Mouse (Mus musculus): Measurements from ENCODE around the gene Tspan13. TPM values are rescaled to one million over a fixed set of nuclear protein-coding genes. Genes with fewer than 3 reads are reported as not detected.

Gene Tspan13
- polyA plus RNA-seq (2016; fragmentation: Nextera tagmentation; extraction: Ambion mirVana) = 59.8 and 67.8 TPM in 2 replicates

GRCm38 (mm10) chr12:36042348-36042778, at the start of gene Tspan13:
Gene Tspan13 (minus strand): TSS chr12:36042500.
- Histone ChIP-seq H3K27ac (no peak within 1 kb of the TSS), H3K36me3 (no peaks in the 10 kb centered on the region), H3K9me3 (no peaks in the 10 kb centered on the region), H3K4me2 (peak within 1 kb of the TSS; percentile 85), H3K4me3 (replicated peaks) (peak within 1 kb of the TSS; percentile 84), H3K27me3 (no peaks in the 10 kb centered on the region), H3K9ac (replicated peaks) (peak within 1 kb of the TSS; percentile 80), H3K4me1 (replicated peaks) (peaks cover 18% of the 10 kb centered on the region)
- ATAC-seq (ENCODE audit: insufficient number of reproducible peaks, insufficient read depth, low FRiP score, low TSS enrichment, low read depth) = peak; percentile 96
- WGBS = 0% methylated on average over 35 of the region's 35 CpGs

GRCm38 (mm10) chr12:36091964-36092363, 49.7 kb upstream of the Tspan13 start:
- Histone ChIP-seq H3K27me3 (no peaks in the 10 kb centered on the region), H3K4me2 (no peak overlapping the region), H3K9ac (replicated peaks) (no peak overlapping the region), H3K36me3 (peaks cover 42% of the 10 kb centered on the region), H3K9me3 (no peaks in the 10 kb centered on the region), H3K4me3 (replicated peaks) (no peak overlapping the region), H3K27ac (no peak overlapping the region), H3K4me1 (replicated peaks) (no peaks in the 10 kb centered on the region)
- WGBS = 96% methylated on average over 10 of the region's 10 CpGs
- no peak for ATAC-seq (ENCODE audit: insufficient number of reproducible peaks, insufficient read depth, low FRiP score, low TSS enrichment, low read depth)

GRCm38 (mm10) chr12:36089221-36089620, 46.9 kb upstream of the Tspan13 start:
- H3K4me3 ChIP-seq (replicated peaks) = no peak overlapping the region
- H3K36me3 ChIP-seq = peaks cover 24% of the 10 kb centered on the region
- peaks cover 4% of the 10 kb centered on the region; the same call in 1 of the 2 replicates for H3K4me1 ChIP-seq (replicated peaks)
- WGBS = 84% methylated on average over 6 of the region's 6 CpGs
- H3K27me3 ChIP-seq = no peaks in the 10 kb centered on the region
- H3K4me2 ChIP-seq = no peak overlapping the region
- no peak overlapping the region for H3K9ac ChIP-seq (replicated peaks)
- no peak overlapping the region for H3K27ac ChIP-seq
- no peaks in the 10 kb centered on the region for H3K9me3 ChIP-seq
- no peak for ATAC-seq (ENCODE audit: insufficient number of reproducible peaks, insufficient read depth, low FRiP score, low TSS enrichment, low read depth)

GRCm38 (mm10) chr12:36088804-36089203, 46.5 kb upstream of the Tspan13 start:
- H3K4me2 ChIP-seq = no peak overlapping the region
- no peak for ATAC-seq (ENCODE audit: insufficient number of reproducible peaks, insufficient read depth, low FRiP score, low TSS enrichment, low read depth)

GRCm38 (mm10) chr12:36085380-36085779, 43.1 kb upstream of the Tspan13 start:
- Histone ChIP-seq H3K4me1 (replicated peaks) (peaks cover 4% of the 10 kb centered on the region; the same call in 1 of the 2 replicates), H3K9ac (replicated peaks) (no peak overlapping the region), H3K36me3 (no peaks in the 10 kb centered on the region; the same call in 1 of the 2 replicates), H3K27me3 (no peaks in the 10 kb centered on the region), H3K27ac (no peak overlapping the region), H3K4me3 (replicated peaks) (no peak overlapping the region), H3K9me3 (no peaks in the 10 kb centered on the region), H3K4me2 (no peak overlapping the region)
- no peak for ATAC-seq (ENCODE audit: insufficient number of reproducible peaks, insufficient read depth, low FRiP score, low TSS enrichment, low read depth)
- WGBS = 85% methylated on average over 2 of the region's 2 CpGs

More at GRCm38 (mm10) chr12:36088804-36089203, 46.5 kb upstream of the Tspan13 start:
- Histone ChIP-seq H3K27ac (no peak overlapping the region), H3K9ac (replicated peaks) (no peak overlapping the region), H3K4me3 (replicated peaks) (no peak overlapping the region), H3K27me3 (no peaks in the 10 kb centered on the region), H3K4me1 (replicated peaks) (peaks cover 4% of the 10 kb centered on the region; the same call in 1 of the 2 replicates), H3K9me3 (no peaks in the 10 kb centered on the region), H3K36me3 (peaks cover 24% of the 10 kb centered on the region)
- 83% methylated on average over 1 of the region's 1 CpGs for WGBS

- Histone ChIP-seq H3K27me3 (no peaks in the 10 kb centered on the region), H3K27ac (no peak overlapping the region), H3K9ac (replicated peaks) (no peak overlapping the region), H3K4me2 (no peak overlapping the region), H3K36me3 (no peaks in the 10 kb centered on the region), H3K4me1 (replicated peaks) (no peaks in the 10 kb centered on the region), H3K9me3 (no peaks in the 10 kb centered on the region), H3K4me3 (replicated peaks) (no peak overlapping the region)
- WGBS = 70% methylated on average over 4 of the region's 4 CpGs
- no peak for ATAC-seq (ENCODE audit: insufficient number of reproducible peaks, insufficient read depth, low FRiP score, low TSS enrichment, low read depth)
These were observed 36.0 kb upstream of the Tspan13 start for GRCm38 (mm10) chr12:36078101-36078899.

GRCm38 (mm10) chr12:36072860-36073259, 30.6 kb upstream of the Tspan13 start:
- H3K27ac ChIP-seq = no peak overlapping the region
- H3K9ac ChIP-seq (replicated peaks) = no peak overlapping the region
- H3K9me3 ChIP-seq = no peaks in the 10 kb centered on the region
- no peak for ATAC-seq (ENCODE audit: insufficient number of reproducible peaks, insufficient read depth, low FRiP score, low TSS enrichment, low read depth)
- H3K4me1 ChIP-seq (replicated peaks) = no peaks in the 10 kb centered on the region; the same call in 1 of the 2 replicates
- no peak overlapping the region for H3K4me3 ChIP-seq (replicated peaks)
- H3K36me3 ChIP-seq = no peaks in the 10 kb centered on the region
- 13% methylated on average over 5 of the region's 5 CpGs for WGBS
- H3K4me2 ChIP-seq = no peak overlapping the region
- no peaks in the 10 kb centered on the region for H3K27me3 ChIP-seq

- H3K9me3 ChIP-seq = no peaks in the 10 kb centered on the region
- no peak overlapping the region for H3K4me2 ChIP-seq
- H3K36me3 ChIP-seq = no peaks in the 10 kb centered on the region
- no peak overlapping the region for H3K27ac ChIP-seq
- no peaks in the 10 kb centered on the region; the same call in 1 of the 2 replicates for H3K4me1 ChIP-seq (replicated peaks)
- no peak overlapping the region for H3K4me3 ChIP-seq (replicated peaks)
- H3K9ac ChIP-seq (replicated peaks) = no peak overlapping the region
- 83% methylated on average over 4 of the region's 4 CpGs for WGBS
- no peaks in the 10 kb centered on the region for H3K27me3 ChIP-seq
- no peak for ATAC-seq (ENCODE audit: insufficient number of reproducible peaks, insufficient read depth, low FRiP score, low TSS enrichment, low read depth)
These were observed 27.9 kb upstream of the Tspan13 start for GRCm38 (mm10) chr12:36070231-36070630.

GRCm38 (mm10) chr12:36067538-36067937, 25.2 kb upstream of the Tspan13 start:
- Histone ChIP-seq H3K4me2 (no peak overlapping the region), H3K4me1 (replicated peaks) (no peaks in the 10 kb centered on the region; the same call in 1 of the 2 replicates), H3K9ac (replicated peaks) (no peak overlapping the region), H3K9me3 (peaks cover 5% of the 10 kb centered on the region; the same call in 1 of the 2 replicates), H3K36me3 (no peaks in the 10 kb centered on the region), H3K4me3 (replicated peaks) (no peak overlapping the region), H3K27ac (no peak overlapping the region), H3K27me3 (no peaks in the 10 kb centered on the region)
- no peak for ATAC-seq (ENCODE audit: insufficient number of reproducible peaks, insufficient read depth, low FRiP score, low TSS enrichment, low read depth)
- 93% methylated on average over 2 of the region's 2 CpGs for WGBS

GRCm38 (mm10) chr12:36065911-36066310, 23.6 kb upstream of the Tspan13 start:
- peaks cover 5% of the 10 kb centered on the region; the same call in 1 of the 2 replicates for H3K9me3 ChIP-seq
- no peaks in the 10 kb centered on the region for H3K4me1 ChIP-seq (replicated peaks)
- H3K36me3 ChIP-seq = no peaks in the 10 kb centered on the region
- 70% methylated on average over 1 of the region's 1 CpGs for WGBS
- H3K4me2 ChIP-seq = no peak overlapping the region
- no peak overlapping the region for H3K27ac ChIP-seq
- no peak overlapping the region for H3K9ac ChIP-seq (replicated peaks)
- no peak overlapping the region for H3K4me3 ChIP-seq (replicated peaks)
- H3K27me3 ChIP-seq = no peaks in the 10 kb centered on the region
- ATAC-seq (ENCODE audit: insufficient number of reproducible peaks, insufficient read depth, low FRiP score, low TSS enrichment, low read depth) = no peak

- no peaks in the 10 kb centered on the region for H3K9me3 ChIP-seq
- H3K9ac ChIP-seq (replicated peaks) = no peak overlapping the region
- no peak overlapping the region for H3K4me2 ChIP-seq
- no peak for ATAC-seq (ENCODE audit: insufficient number of reproducible peaks, insufficient read depth, low FRiP score, low TSS enrichment, low read depth)
- no peaks in the 10 kb centered on the region for H3K27me3 ChIP-seq
- H3K36me3 ChIP-seq = no peaks in the 10 kb centered on the region
- no peaks in the 10 kb centered on the region for H3K4me1 ChIP-seq (replicated peaks)
- 83% methylated on average over 2 of the region's 2 CpGs for whole genome bisulfite sequencing
- H3K4me3 ChIP-seq (replicated peaks) = no peak overlapping the region
- H3K27ac ChIP-seq = no peak overlapping the region
These were observed 15.4 kb upstream of the Tspan13 start for GRCm38 (mm10) chr12:36057699-36058098.
